In the genomic region with DNA sequence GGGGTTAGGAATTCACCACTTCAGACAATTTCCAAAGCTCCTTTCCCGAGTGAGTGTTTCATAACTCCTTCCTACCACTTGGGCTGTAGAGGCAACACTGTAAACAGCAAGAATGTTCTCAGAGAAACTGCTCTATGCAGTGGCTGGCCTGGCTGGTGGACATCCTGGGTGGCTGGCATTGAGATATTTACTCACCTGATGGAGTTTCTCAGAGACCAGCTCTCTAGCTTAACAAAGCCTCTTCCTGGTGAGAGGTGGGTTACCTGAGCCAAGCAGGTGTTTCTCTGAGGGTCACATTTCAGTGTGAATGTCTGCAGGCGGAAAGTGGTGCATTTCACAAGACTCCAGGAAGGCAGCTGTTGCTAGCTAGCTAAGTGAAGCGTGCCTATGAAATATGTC, we compare ENCODE assay signal across 11 mouse cellular contexts.
DNase-seq lines count a peak whose midpoint lies in the region; ATAC-seq and TF ChIP-seq lines count a peak whose summit lies in the region.
"Had no signal": no experiment of that assay in that cellular context is flagged by ENCODE, and none has a peak within 500 bp of the region (broad histone marks: within the 10 kb centered on the region; RNA-seq: fewer than 3 reads in every experiment).

No protein-coding gene starts in this region.

- H3K4me3 ChIP-seq in heart, adult 2 months = no peak overlapping the region; the same call in 1 of the 2 replicates
- H3K4me3 ChIP-seq in heart, embryonic 12.5 days = no peak overlapping the region
- peak overlapping the region; percentile 73 for H3K4me3 ChIP-seq in cortical plate, adult 2 months (ENCODE audit: insufficient read depth, low read length)
- peak overlapping the region; percentile 61 for H3K4me3 ChIP-seq in hindbrain, embryonic 16.5 days (ENCODE audit: low read length)
- H3K4me3 ChIP-seq in midbrain, embryonic 15.5 days = peak overlapping the region; percentile 59
- H3K4me3 ChIP-seq: megakaryocyte, embryonic 14.5 days had no signal

- no peaks in the 10 kb centered on the region for H3K36me3 ChIP-seq in heart, adult 2 months (ENCODE audit: control insufficient read depth, insufficient read depth, low read length)
- no peaks in the 10 kb centered on the region for H3K36me3 ChIP-seq in heart, embryonic 12.5 days
- H3K36me3 ChIP-seq in hindbrain, embryonic 16.5 days (ENCODE audit: control insufficient read depth, insufficient read depth, low read length) = no peaks in the 10 kb centered on the region
- no peaks in the 10 kb centered on the region for H3K36me3 ChIP-seq in midbrain, embryonic 15.5 days (replicated peaks)

- intact Hi-C loops in heart, adult 2 months (cut with DNase I) = no loop called here

- 78% methylated on average over 3 of the region's 3 CpGs for WGBS in heart, adult 2 months
- WGBS in heart, embryonic 12.5 days = 72% methylated on average over 3 of the region's 3 CpGs
- 15% methylated on average over 3 of the region's 3 CpGs for WGBS in hindbrain, embryonic 16.5 days
- WGBS in midbrain, embryonic 15.5 days = 44% methylated on average over 3 of the region's 3 CpGs

- no peak for TF ChIP-seq CTCF in heart, adult 2 months (IDR thresholded peaks at IDR 0.05)
- no peak for TF ChIP-seq CTCF in cortical plate, adult 2 months (IDR thresholded peaks at IDR 0.05; ENCODE audit: extremely low read depth, insufficient read depth, low read length)

- no peaks in the 10 kb centered on the region for H3K9me3 ChIP-seq in heart, embryonic 12.5 days (replicated peaks)
- no peaks in the 10 kb centered on the region for H3K9me3 ChIP-seq in hindbrain, embryonic 16.5 days (ENCODE audit: control insufficient read depth, low read length)
- no peaks in the 10 kb centered on the region for H3K9me3 ChIP-seq in midbrain, embryonic 15.5 days
- H3K9me3 ChIP-seq: megakaryocyte, embryonic 14.5 days had no signal

- peaks cover 12% of the 10 kb centered on the region for H3K4me1 ChIP-seq in heart, adult 2 months (ENCODE audit: control insufficient read depth, insufficient read depth, low read length)
- peaks cover 50% of the 10 kb centered on the region for H3K4me1 ChIP-seq in heart, embryonic 12.5 days (replicated peaks)
- peaks cover 4% of the 10 kb centered on the region for H3K4me1 ChIP-seq in cortical plate, adult 2 months (ENCODE audit: control insufficient read depth, insufficient read depth, low read length)
- H3K4me1 ChIP-seq in hindbrain, embryonic 16.5 days (ENCODE audit: control insufficient read depth, insufficient read depth, low read depth, low read length) = peaks cover 42% of the 10 kb centered on the region
- H3K4me1 ChIP-seq in midbrain, embryonic 15.5 days = peaks cover 46% of the 10 kb centered on the region

- peak overlapping the region; percentile 6 for H3K27ac ChIP-seq in heart, adult 2 months
- H3K27ac ChIP-seq in heart, embryonic 12.5 days (ENCODE audit: poor library complexity, severe bottlenecking) = no peak overlapping the region
- H3K27ac ChIP-seq in cortical plate, adult 2 months (ENCODE audit: insufficient read depth, low read length) = peak overlapping the region; percentile 95
- H3K27ac ChIP-seq in hindbrain, embryonic 16.5 days (ENCODE audit: low read depth, low read length) = peak overlapping the region; percentile 78
- peak overlapping the region; percentile 98 for H3K27ac ChIP-seq in midbrain, embryonic 15.5 days

- DNase-seq in heart, adult 2 months = no peak
- no peak for DNase-seq in kidney, postnatal 14 days
- no peak for DNase-seq in thymus, adult 18-20 months
- no peak for DNase-seq in embryo, embryonic 10 days (ENCODE audit: low spot score)
- DNase-seq: adrenal gland, postnatal 25 days; gastrocnemius, postnatal 14 days had no signal

- H3K9ac ChIP-seq in heart, adult 2 months (ENCODE audit: low read depth, low read length) = no peak overlapping the region
- H3K9ac ChIP-seq in heart, embryonic 12.5 days = no peak overlapping the region
- peak overlapping the region; percentile 67 for H3K9ac ChIP-seq in hindbrain, embryonic 16.5 days (ENCODE audit: low read depth, low read length)
- H3K9ac ChIP-seq in midbrain, embryonic 15.5 days = peak overlapping the region; percentile 80

- no peaks in the 10 kb centered on the region for H3K27me3 ChIP-seq in heart, adult 2 months (ENCODE audit: control insufficient read depth, insufficient read depth, low read length)
- H3K27me3 ChIP-seq in heart, embryonic 12.5 days (replicated peaks) = no peaks in the 10 kb centered on the region
- no peaks in the 10 kb centered on the region for H3K27me3 ChIP-seq in hindbrain, embryonic 16.5 days (replicated peaks; ENCODE audit: control insufficient read depth, insufficient read depth, low read length)
- H3K27me3 ChIP-seq in midbrain, embryonic 15.5 days (replicated peaks) = no peaks in the 10 kb centered on the region

- no peaks in the 10 kb centered on the region for H3K79me2 ChIP-seq in heart, adult 2 months (replicated peaks; ENCODE audit: control insufficient read depth, insufficient read depth, low read length)

- TF ChIP-seq POLR2A in heart, adult 2 months (IDR thresholded peaks at IDR 0.05; ENCODE audit: insufficient read depth, low read depth, low read length) = no peak
- TF ChIP-seq POLR2A in cortical plate, adult 2 months (IDR thresholded peaks at IDR 0.05; ENCODE audit: extremely low read depth, insufficient read depth, low read length) = no peak

- ATAC-seq in heart, embryonic 12.5 days (ENCODE audit: insufficient number of reproducible peaks, low FRiP score) = no peak
- ATAC-seq in hindbrain, embryonic 16.5 days = no peak
- no peak for ATAC-seq in midbrain, embryonic 15.5 days (replicated peaks)

- TF ChIP-seq EP300 in heart, adult 2 months (IDR thresholded peaks at IDR 0.05; ENCODE audit: insufficient read depth, low read depth, low read length) = no peak

- H3K4me2 ChIP-seq in heart, embryonic 12.5 days = no peak overlapping the region
- peak overlapping the region; percentile 60 for H3K4me2 ChIP-seq in hindbrain, embryonic 16.5 days (ENCODE audit: low read length)
- H3K4me2 ChIP-seq in midbrain, embryonic 15.5 days = peak overlapping the region; percentile 72

Comparison
In these comparisons a context has a peak if more than half of its experiments do, and no peak if none do; other contexts are left out.
1. H3K4me3 ChIP-seq: peak in cortical plate, adult 2 months (single experiment), hindbrain, embryonic 16.5 days (single experiment) and midbrain, embryonic 15.5 days (single experiment); none in heart, adult 2 months (single experiment) and heart, embryonic 12.5 days (single experiment).
2. H3K9ac ChIP-seq: peak in hindbrain, embryonic 16.5 days (single experiment) and midbrain, embryonic 15.5 days (single experiment); none in heart, adult 2 months (single experiment) and heart, embryonic 12.5 days (single experiment).